Mouse (Mus musculus): ENCODE results near the gene Invs. TPM values are rescaled to one million over a fixed set of nuclear protein-coding genes. Genes with fewer than 3 reads are reported as not detected.

Invs gene
- total RNA-seq, 2 experiments from 2014 or later: 7.5 to 11.1 TPM

DNA sequence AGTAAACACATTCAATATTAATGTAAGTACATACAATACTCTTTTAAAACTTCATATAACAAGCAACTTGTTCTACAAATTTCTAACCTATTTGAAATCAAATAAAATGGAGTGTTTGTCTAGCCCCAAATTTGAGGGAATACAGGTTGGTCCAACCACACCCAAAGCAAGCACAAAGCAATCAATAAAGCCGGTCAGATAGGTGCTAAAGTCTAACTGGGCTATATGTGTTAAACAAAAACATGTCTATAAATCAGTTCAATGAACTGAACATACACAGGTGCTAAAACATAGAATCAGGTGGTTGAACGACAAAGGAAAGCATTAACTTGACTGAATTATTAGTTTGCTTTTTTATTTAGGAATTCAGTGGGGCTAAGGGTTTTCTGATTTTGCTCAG is 148.5 kb downstream of the Invs start:
- ATAC-seq (replicated peaks; ENCODE audit: poor library complexity, severe bottlenecking): no peak

DNA sequence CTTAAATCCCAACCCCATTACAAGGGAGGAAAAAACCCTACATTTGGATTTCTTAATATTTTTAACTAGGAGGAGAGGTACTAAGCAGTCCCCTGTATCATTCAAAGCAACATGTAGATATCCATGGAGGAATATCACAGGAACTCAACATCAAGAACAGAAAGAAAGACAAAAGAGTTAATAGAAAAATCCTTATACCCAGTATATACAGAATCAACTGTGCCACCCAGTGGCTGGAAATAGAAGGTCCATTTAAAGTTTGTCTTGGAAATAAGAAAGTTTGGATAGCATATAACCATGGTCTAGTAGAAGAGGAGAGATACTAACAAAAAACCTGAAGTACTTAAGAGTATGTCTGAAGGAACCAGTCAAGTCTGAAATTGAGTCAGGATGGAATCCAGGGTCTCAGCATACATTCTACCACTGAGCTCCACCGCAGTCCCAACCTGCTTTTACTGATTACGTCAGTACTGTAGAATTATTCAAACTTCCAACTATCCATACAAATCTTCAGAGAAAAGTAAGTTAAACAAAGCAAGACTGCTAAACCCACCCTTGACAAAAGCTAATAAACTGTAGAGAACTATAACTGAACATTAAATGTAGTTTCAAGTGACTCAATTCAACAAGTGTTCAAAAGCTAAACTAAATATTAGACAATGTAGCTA is 174.7 kb downstream of the Invs start:
- ATAC-seq (replicated peaks; ENCODE audit: poor library complexity, severe bottlenecking): no peak

GRCm38 (mm10) chr4:48458436-48458835 is 178.9 kb downstream of the Invs start:
- no peak for ATAC-seq (replicated peaks; ENCODE audit: poor library complexity, severe bottlenecking)

GRCm38 (mm10) chr4:48461060-48461459 is 181.5 kb downstream of the Invs start:
- ATAC-seq (replicated peaks; ENCODE audit: poor library complexity, severe bottlenecking): no peak

DNA sequence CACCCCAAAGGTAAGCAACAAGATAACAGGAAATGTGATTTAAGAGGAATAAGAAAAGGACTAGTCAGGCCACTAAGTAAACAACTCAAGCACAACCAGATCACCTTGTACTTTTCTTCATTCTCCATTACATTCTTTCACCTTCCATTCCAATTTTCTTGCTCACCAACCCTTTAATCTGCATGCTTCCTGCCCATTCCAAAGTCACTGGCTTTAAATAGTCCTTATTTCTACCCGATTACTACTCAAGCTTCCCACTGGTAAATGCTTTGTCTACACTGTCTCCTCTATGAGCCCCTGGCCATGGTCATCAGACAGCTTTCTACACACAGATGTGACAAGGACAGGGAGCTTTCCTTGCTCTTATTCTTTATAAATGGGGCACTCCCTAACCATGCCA is 191.4 kb downstream of the Invs start:
- no peak for ATAC-seq (replicated peaks; ENCODE audit: poor library complexity, severe bottlenecking)

GRCm38 (mm10) chr4:48472052-48472791 is 192.7 kb downstream of the Invs start:
- no peak for ATAC-seq (replicated peaks; ENCODE audit: poor library complexity, severe bottlenecking)

GRCm38 (mm10) chr4:48472792-48473650 is 193.5 kb downstream of the Invs start, which contains the start of gene Tex10:
Tex10 (minus strand) TSS chr4:48473459.
- peak; percentile 93 for ATAC-seq (replicated peaks; ENCODE audit: poor library complexity, severe bottlenecking)

- ATAC-seq (replicated peaks; ENCODE audit: poor library complexity, severe bottlenecking): no peak
These were observed 194.1 kb downstream of the Invs start for GRCm38 (mm10) chr4:48473651-48474011.

GRCm38 (mm10) chr4:48481287-48481686 is 201.7 kb downstream of the Invs start:
- peak; percentile 100 for ATAC-seq (replicated peaks; ENCODE audit: poor library complexity, severe bottlenecking)

Other genes with a start within 250 kb of the Invs start
- 0.21 TPM in 1 of 2 replicates, not detected in the other for gene Nr4a3, start 234.6 kb upstream of the Invs start, total RNA-seq (2014; fragmentation: Nextera tagmentation)
- gene Nr4a3, start 234.6 kb upstream of the Invs start, total RNA-seq (2017): 0.36 and 0.99 TPM in 2 replicates
- gene Stx17, start 154.8 kb upstream of the Invs start, total RNA-seq (2014; fragmentation: Nextera tagmentation): 8.7 and 21.7 TPM in 2 replicates
- 15.5 and 22.6 TPM in 2 replicates for gene Stx17, start 154.8 kb upstream of the Invs start, total RNA-seq (2017)
- 73.6 and 88.3 TPM in 2 replicates for gene Erp44, start 202 bp upstream of the Invs start, total RNA-seq (2014; fragmentation: Nextera tagmentation)
- gene Erp44, start 202 bp upstream of the Invs start, total RNA-seq (2017): 98.4 and 109 TPM in 2 replicates
- gene Tex10, start 193.7 kb downstream of the Invs start, total RNA-seq (2014; fragmentation: Nextera tagmentation): 45.3 and 55.8 TPM in 2 replicates
- gene Tex10, start 193.7 kb downstream of the Invs start, total RNA-seq (2017): 40.6 and 54.1 TPM in 2 replicates